Mouse (Mus musculus) CH12.LX (cell line): ENCODE results near the gene Cfap77. TPM values are rescaled to one million over a fixed set of nuclear protein-coding genes. Genes with fewer than 3 reads are reported as not detected.

Source experiments
- DNase-seq: peaks from one replicate; pipeline ENCODE4 v3.0.0-alpha.2; 2013; ENCODE audit errors: extremely low read depth
- H3K27ac ChIP-seq: 2 replicates; pipeline ENCODE4 v1.5.1; 2012; ENCODE audit warnings: low read depth, mild to moderate bottlenecking, control low read depth, moderate library complexity; ENCODE audit not compliant: insufficient read depth
- H3K27me3 ChIP-seq: replicated peaks from 2 replicates; pipeline ENCODE3; 2012; ENCODE audit warnings: inconsistent platforms
- H3K36me3 ChIP-seq, 2 experiments: replicated peaks in 1 of 2; 2 replicates each; pipeline versions ENCODE3 to v1.6.1; 2012; ENCODE audit warnings: inconsistent platforms in 1 of 2, low read length in 1 of 2, mild to moderate bottlenecking in 1 of 2, mixed read lengths in 1 of 2, moderate library complexity in 1 of 2; ENCODE audit not compliant: control insufficient read depth in 1 of 2, insufficient read depth in 1 of 2
- H3K4me1 ChIP-seq, 2 experiments: 2 replicates each; pipeline ENCODE4 v1.6.1; 2012; ENCODE audit warnings: inconsistent platforms in 1 of 2, moderate library complexity in 1 of 2; ENCODE audit not compliant: insufficient read depth in 2 of 2, control insufficient read depth in 1 of 2
- H3K4me2 ChIP-seq: 2 replicates; pipeline ENCODE4 v1.6.1; 2012; ENCODE audit warnings: low read depth, mild to moderate bottlenecking, control low read depth; ENCODE audit not compliant: poor library complexity, insufficient read depth, severe bottlenecking
- H3K4me3 ChIP-seq, 3 experiments: fragments of 150-350 bp in 1 of 3; sonication (generic) in 1 of 3; replicated peaks in 1 of 3; 2 replicates each; pipeline versions ENCODE3 to v1.5.1; 2011 to 2012; ENCODE audit warnings: low read depth in 2 of 3, low read length in 2 of 3, mild to moderate bottlenecking in 2 of 3, moderate library complexity in 2 of 3, control low read depth in 1 of 3, improper control_type of control experiment in 1 of 3, inconsistent platforms in 1 of 3, mixed read lengths in 1 of 3; ENCODE audit not compliant: poor library complexity in 1 of 3
- H3K79me2 ChIP-seq: replicated peaks from 2 replicates; pipeline ENCODE4 v1.6.1; 2012; ENCODE audit warnings: mild to moderate bottlenecking, moderate library complexity; ENCODE audit not compliant: control insufficient read depth, poor library complexity, insufficient read depth, severe bottlenecking; ENCODE audit errors: extremely low read depth
- H3K9ac ChIP-seq: 2 replicates; pipeline ENCODE4 v1.6.1; 2012; ENCODE audit warnings: low read depth, mild to moderate bottlenecking, control low read depth, moderate library complexity; ENCODE audit not compliant: insufficient read depth
- H3K9me3 ChIP-seq: replicated peaks from 2 replicates; pipeline ENCODE3; 2012; ENCODE audit warnings: low read length, inconsistent platforms, mixed read lengths
- EP300 ChIP-seq: IDR thresholded peaks from 2 replicates; pipeline ENCODE4 v1.6.1; 2011; ENCODE audit warnings: low read length, improper control_type of control experiment
- GABPA ChIP-seq: IDR thresholded peaks from 2 replicates; pipeline ENCODE4 v1.6.1; 2012; ENCODE audit warnings: low read depth, low read length, improper control_type of control experiment, inconsistent platforms; ENCODE audit not compliant: insufficient replicate concordance
- HCFC1 ChIP-seq: IDR thresholded peaks from 2 replicates; pipeline ENCODE4 v1.6.1; 2012; ENCODE audit warnings: low read depth, mild to moderate bottlenecking, inconsistent platforms, low read length, improper control_type of control experiment
- IRF4 ChIP-seq: IDR thresholded peaks from 2 replicates; pipeline ENCODE4 v1.6.1; 2014; ENCODE audit warnings: low read depth, mild to moderate bottlenecking, inconsistent platforms, low read length, improper control_type of control experiment
- JUND ChIP-seq: conservative IDR thresholded peaks from 2 replicates; pipeline ENCODE4 v1.6.1; 2011; ENCODE audit warnings: low read depth, low read length, improper control_type of control experiment
- MAX ChIP-seq: IDR thresholded peaks from 2 replicates; pipeline ENCODE4 v1.6.1; 2011; ENCODE audit warnings: low read length, improper control_type of control experiment
- MAZ ChIP-seq: IDR thresholded peaks from 2 replicates; pipeline ENCODE4 v1.6.1; 2012; ENCODE audit warnings: low read depth, mild to moderate bottlenecking, inconsistent platforms, low read length, improper control_type of control experiment, moderate library complexity
- MXI1 ChIP-seq: IDR thresholded peaks from 2 replicates; pipeline ENCODE4 v1.6.1; 2011; ENCODE audit warnings: mild to moderate bottlenecking, low read depth, low read length, improper control_type of control experiment
- NELFE ChIP-seq: IDR thresholded peaks from 2 replicates; pipeline ENCODE4 v1.6.1; 2011; ENCODE audit warnings: low read depth, low read length, improper control_type of control experiment
- POLR2A ChIP-seq: IDR thresholded peaks from 2 replicates; pipeline ENCODE4 v1.6.1; 2011; ENCODE audit warnings: low read depth, mild to moderate bottlenecking, improper control_type of control experiment, low read length
- POLR2AphosphoS2 ChIP-seq: IDR thresholded peaks from 2 replicates; pipeline ENCODE4 v1.6.1; 2011; ENCODE audit warnings: low read depth, low read length, improper control_type of control experiment
- RCOR1 ChIP-seq: conservative IDR thresholded peaks from 2 replicates; pipeline ENCODE4 v1.6.1; 2012; ENCODE audit warnings: low read depth, mild to moderate bottlenecking, inconsistent platforms, low read length, improper control_type of control experiment
- SIN3A ChIP-seq: IDR thresholded peaks from 2 replicates; pipeline ENCODE4 v1.6.1; 2012; ENCODE audit warnings: low read length, improper control_type of control experiment, inconsistent platforms
- UBTF ChIP-seq: IDR thresholded peaks from 2 replicates; pipeline ENCODE4 v1.6.1; 2012; ENCODE audit warnings: low read depth, mild to moderate bottlenecking, inconsistent platforms, low read length, improper control_type of control experiment, moderate library complexity
- ZNF384 ChIP-seq: IDR thresholded peaks from 2 replicates; pipeline ENCODE4 v1.6.1; 2012; ENCODE audit warnings: low read depth, low read length, improper control_type of control experiment, inconsistent platforms
- dilution Hi-C: fragments of 300-500 bp; cut with MboI; formaldehyde crosslinking; loops from 2 replicates; pipeline ENCODE4 v1.14.3; 2020; ENCODE audit warnings: low sequenced_read_pairs; ENCODE audit not compliant: extremely low pct_unique_long_range_greater_than_20kb, extremely low pct_ligation_motif_present
- in situ Hi-C: fragments of 300-500 bp; cut with MboI; formaldehyde crosslinking; loops from 3 replicates; pipeline ENCODE4 v1.14.3; 2019; ENCODE audit warnings: low sequenced_read_pairs, low pct_ligation_motif_present, low pct_unique_long_range_greater_than_20kb, mixed read lengths
- polyA plus RNA-seq: library from polyadenylated mRNA; unstranded; fragments of >175 nt; gene quantifications from 2 replicates; pipeline ENCODE4 v1.2.1, GENCODE M21; 2012; ENCODE audit warnings: low read depth; ENCODE audit not compliant: insufficient read length
- total RNA-seq, 2 experiments: library from RNA; depleted of rRNA; stranded (reverse); fragments of 300-350 nt in 1 of 2; fragments of >200 nt in 1 of 2; gene quantifications; 2 replicates each; pipeline ENCODE4 v1.2.3; 2012 to 2014

Cfap77 gene
- total and polyA plus RNA-seq, 3 experiments: 0.25 to 0.47 (median 0.35) TPM

- Histone ChIP-seq H3K4me1 (peaks cover 9 to 26% of the 10 kb centered on the region in 2 experiments), H3K4me2 (peak overlapping the region; percentile 39; the same call in 1 of the 2 replicates), H3K27me3 (peaks cover 25% of the 10 kb centered on the region), H3K27ac (no peak overlapping the region), H3K79me2 (no peaks in the 10 kb centered on the region), H3K9me3 (peaks cover 3% of the 10 kb centered on the region), H3K4me3 (no peak overlapping the region), H3K9ac (no peak overlapping the region), H3K36me3 (peaks cover 0 to 10% of the 10 kb centered on the region in 2 experiments)
- dilution Hi-C loops (no loop called here), in situ Hi-C loops (no loop called here)
- DNase-seq: no peak
- TF ChIP-seq MAZ (no peak), NELFE (no peak), JUND (no peak), SIN3A (peak; percentile 98), MXI1 (peak; percentile 98), RCOR1 (no peak), EP300 (no peak), UBTF (0 out of 2 replicates have a peak, but pooled peaks have one; percentile 31), POLR2AphosphoS2 (no peak), MAX (no peak), ZNF384 (peak; percentile 85), IRF4 (peak; percentile 44; the same call in 1 of the 2 replicates)
These were observed 138.9 kb downstream of the Cfap77 start for GRCm38 (mm10) chr2:28915768-28916512.

GRCm38 (mm10) chr2:28915104-28915738 lies 139.6 kb downstream of the Cfap77 start:
- dilution Hi-C loops: no loop called here
- no peak for DNase-seq
- no peak overlapping the region for H3K27ac ChIP-seq
- H3K4me3 ChIP-seq: no peak overlapping the region
- H3K9me3 ChIP-seq: peaks cover 3% of the 10 kb centered on the region
- in situ Hi-C loops: no loop called here
- no peak overlapping the region for H3K4me2 ChIP-seq
- no peak overlapping the region for H3K9ac ChIP-seq
- H3K36me3 ChIP-seq: peaks cover 0 to 12% of the 10 kb centered on the region in 2 experiments
- peaks cover 9 to 29% of the 10 kb centered on the region in 2 experiments for H3K4me1 ChIP-seq
- H3K27me3 ChIP-seq: peaks cover 25% of the 10 kb centered on the region
- TF ChIP-seq RCOR1: no peak
- no peak for TF ChIP-seq HCFC1
- no peak for TF ChIP-seq POLR2A
- TF ChIP-seq POLR2AphosphoS2: no peak
- no peak for TF ChIP-seq GABPA
- no peak for TF ChIP-seq EP300
- TF ChIP-seq, all 38 proteins: peak for 0
- no peaks in the 10 kb centered on the region for H3K79me2 ChIP-seq
